Mouse (Mus musculus): Measurements from ENCODE around the gene Inha.
A peak's percentile ranks its signal among the peaks of the same experiment; 100 is the strongest.

Inha gene

DNA sequence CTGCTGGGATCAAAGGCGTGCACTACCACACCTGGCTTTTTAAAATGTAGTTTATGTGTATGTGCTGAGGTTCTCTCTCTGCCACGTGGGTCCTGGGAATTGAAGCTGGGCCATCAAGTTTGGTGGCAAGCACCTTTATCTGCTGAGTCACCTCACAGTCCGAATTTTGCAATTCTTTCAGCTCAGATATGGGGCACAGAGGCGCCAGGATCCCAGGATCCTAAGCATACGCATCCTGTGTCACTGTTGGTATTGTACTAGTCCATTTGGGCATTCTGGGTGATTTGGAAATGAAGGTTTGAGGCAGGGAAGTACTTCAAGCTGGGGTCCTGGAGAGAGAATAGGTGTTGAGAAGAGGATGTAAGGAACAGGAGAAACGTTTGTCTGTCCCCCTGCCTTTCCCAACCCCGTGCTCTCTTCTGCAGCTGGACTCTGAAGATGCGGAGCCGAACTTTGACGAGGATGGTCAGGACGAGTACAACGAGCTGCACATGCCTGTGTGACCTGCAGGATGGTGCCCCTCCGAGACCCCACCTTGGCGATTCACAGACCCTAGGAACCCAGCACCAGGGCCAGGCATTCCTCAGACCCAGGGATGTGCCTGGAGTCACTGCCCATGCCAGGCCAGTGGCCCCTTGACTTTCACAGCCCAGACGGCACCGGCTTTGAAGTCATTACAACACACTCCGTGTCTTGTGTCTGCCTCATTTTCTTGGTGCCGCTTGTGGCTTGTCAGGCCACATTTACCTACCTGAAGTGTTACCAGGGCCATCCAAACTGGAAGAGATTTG lies 51.7 kb downstream of the Inha start:
- DNase-seq (ENCODE audit: inconsistent ontology term): no peak

DNA sequence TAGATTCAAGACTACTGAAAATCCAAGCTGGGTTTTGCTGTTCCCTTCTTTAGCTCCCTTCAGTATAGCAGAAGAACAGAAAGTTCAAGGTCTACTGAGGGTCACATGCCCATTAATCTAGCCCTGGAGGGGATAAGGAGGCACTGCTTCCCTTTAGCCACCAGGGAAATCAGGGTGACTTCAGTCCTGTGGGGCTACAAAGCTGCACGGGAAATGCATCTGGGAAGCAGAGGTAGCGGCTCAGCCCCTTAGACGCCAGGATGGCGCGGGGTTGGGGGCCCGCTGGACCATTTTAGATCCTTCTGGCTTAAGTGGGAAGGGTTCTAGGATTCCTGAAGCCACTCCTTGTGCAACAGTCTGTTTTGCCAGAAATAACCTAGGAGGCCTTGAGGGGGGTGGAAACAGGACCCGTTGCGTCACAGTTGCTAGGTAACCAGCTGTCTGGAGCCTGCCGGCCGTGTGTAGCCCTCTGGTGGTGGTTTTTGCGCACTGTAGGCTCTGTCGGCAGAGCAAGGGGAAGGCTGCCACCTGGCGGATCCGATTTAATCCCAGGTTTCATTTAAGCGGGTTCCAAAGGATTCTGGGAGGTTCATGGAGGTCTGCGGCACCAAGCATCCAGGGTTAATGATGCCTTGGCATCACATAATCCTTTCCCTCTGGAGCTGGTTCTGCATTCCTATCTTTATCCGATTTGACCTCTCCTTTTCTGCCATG lies 52.5 kb downstream of the Inha start:
- peak; percentile 88 for DNase-seq (ENCODE audit: inconsistent ontology term)
